Mouse (Mus musculus): ENCODE results near the gene Tspan8.
"Not testable (repeated sequence)": the region's sequence is repeated elsewhere in the genome, so short reads cannot be mapped to it uniquely, and the experiment has no call there.

Tspan8 gene

GRCm38 (mm10) chr10:115816511-115816910 is at the start of gene Tspan8:
Gene Tspan8 (plus strand): TSS chr10:115816832.
- no peak for DNase-seq (ENCODE audit: low read depth)

GRCm38 (mm10) chr10:115770032-115770431 is 46.6 kb upstream of the Tspan8 start:
- no peak for DNase-seq (ENCODE audit: low read depth)

- DNase-seq (ENCODE audit: low read depth), result no peak
These were observed 42.2 kb upstream of the Tspan8 start for GRCm38 (mm10) chr10:115774451-115774850.

- DNase-seq (ENCODE audit: low read depth), result no peak
These were observed 40.4 kb upstream of the Tspan8 start for GRCm38 (mm10) chr10:115775945-115776905.

- DNase-seq (ENCODE audit: low read depth), result no peak
These were observed 39.3 kb upstream of the Tspan8 start for GRCm38 (mm10) chr10:115777366-115777765.

GRCm38 (mm10) chr10:115778624-115779023 is 38.0 kb upstream of the Tspan8 start:
- no peak for DNase-seq (ENCODE audit: low read depth)

GRCm38 (mm10) chr10:115780239-115781016 is 36.2 kb upstream of the Tspan8 start:
- no peak for DNase-seq (ENCODE audit: low read depth)

- no peak for DNase-seq (ENCODE audit: low read depth)
These were observed 33.4 kb upstream of the Tspan8 start for GRCm38 (mm10) chr10:115783232-115783631.

GRCm38 (mm10) chr10:115790788-115791187 is 25.8 kb upstream of the Tspan8 start:
- no peak for DNase-seq (ENCODE audit: low read depth)

- no peak for DNase-seq (ENCODE audit: low read depth)
These were observed 20.4 kb upstream of the Tspan8 start for GRCm38 (mm10) chr10:115796072-115796788.

GRCm38 (mm10) chr10:115801464-115801863 is 15.2 kb upstream of the Tspan8 start:
- DNase-seq (ENCODE audit: low read depth), result no peak

GRCm38 (mm10) chr10:115803013-115803412 is 13.6 kb upstream of the Tspan8 start:
- DNase-seq (ENCODE audit: low read depth), result not testable (repeated sequence)

- no peak for DNase-seq (ENCODE audit: low read depth)
These were observed 12.9 kb upstream of the Tspan8 start for GRCm38 (mm10) chr10:115803765-115804164.

- DNase-seq (ENCODE audit: low read depth), result no peak
These were observed 10.6 kb upstream of the Tspan8 start for GRCm38 (mm10) chr10:115805987-115806386.

GRCm38 (mm10) chr10:115809169-115809568 is 7.5 kb upstream of the Tspan8 start:
- no peak for DNase-seq (ENCODE audit: low read depth)

- DNase-seq (ENCODE audit: low read depth), result no peak
These were observed 5.1 kb upstream of the Tspan8 start for GRCm38 (mm10) chr10:115811519-115811918.

GRCm38 (mm10) chr10:115814878-115815277 is 1.8 kb upstream of the Tspan8 start:
- no peak for DNase-seq (ENCODE audit: low read depth)

GRCm38 (mm10) chr10:115817056-115817724 is 558 bp downstream of the Tspan8 start:
- no peak for DNase-seq (ENCODE audit: low read depth)

GRCm38 (mm10) chr10:115825289-115825688 is 8.7 kb downstream of the Tspan8 start:
- DNase-seq (ENCODE audit: low read depth), result no peak

- DNase-seq (ENCODE audit: low read depth), result no peak
These were observed 12.2 kb downstream of the Tspan8 start for GRCm38 (mm10) chr10:115828872-115829271.

- DNase-seq (ENCODE audit: low read depth), result no peak
These were observed 13.1 kb downstream of the Tspan8 start for GRCm38 (mm10) chr10:115829696-115830095.

GRCm38 (mm10) chr10:115830726-115831125 is 14.1 kb downstream of the Tspan8 start:
- no peak for DNase-seq (ENCODE audit: low read depth)
